Mouse (Mus musculus): Measurements from ENCODE around the gene 2300002M23Rik. TPM values are rescaled to one million over a fixed set of nuclear protein-coding genes. Genes with fewer than 3 reads are reported as not detected.

2300002M23Rik gene
- total and polyA plus RNA-seq, 3 experiments, result not detected

- no peaks in the 10 kb centered on the region for H3K4me1 ChIP-seq (ENCODE audit: control insufficient read depth, insufficient read depth, low read length)
- intact Hi-C loops (cut with DNase I), result no loop called here
- no peaks in the 10 kb centered on the region for H3K79me2 ChIP-seq (replicated peaks; ENCODE audit: control insufficient read depth, insufficient read depth, low read length)
- no peak for TF ChIP-seq EP300 (IDR thresholded peaks at IDR 0.05; ENCODE audit: insufficient read depth, low read depth, low read length)
- TF ChIP-seq POLR2A (IDR thresholded peaks at IDR 0.05; ENCODE audit: insufficient read depth, low read depth, low read length), result no peak
- TF ChIP-seq CTCF (IDR thresholded peaks at IDR 0.05), result no peak
- no peak within 1 kb of the TSS for H3K9ac ChIP-seq (ENCODE audit: low read depth, low read length)
- no peaks in the 10 kb centered on the region for H3K36me3 ChIP-seq (ENCODE audit: control insufficient read depth, insufficient read depth, low read length)
- no peak for DNase-seq
- WGBS, result 59% methylated on average over 2 of the region's 2 CpGs
- no peaks in the 10 kb centered on the region for H3K27me3 ChIP-seq (ENCODE audit: control insufficient read depth, insufficient read depth, low read length)
- H3K27ac ChIP-seq, result no peak within 1 kb of the TSS
- H3K4me3 ChIP-seq, result no peak within 1 kb of the TSS
Observed at GRCm38 (mm10) chr17:35601249-35601648, 34.0 kb downstream of the 2300002M23Rik start, which contains the start of gene Sfta2. Gene Sfta2, plus strand, starts transcription at chr17:35601549.

- Histone ChIP-seq H3K9ac (ENCODE audit: low read depth, low read length) (no peak overlapping the region), H3K4me1 (ENCODE audit: control insufficient read depth, insufficient read depth, low read length) (no peaks in the 10 kb centered on the region), H3K27me3 (ENCODE audit: control insufficient read depth, insufficient read depth, low read length) (no peaks in the 10 kb centered on the region), H3K36me3 (ENCODE audit: control insufficient read depth, insufficient read depth, low read length) (no peaks in the 10 kb centered on the region), H3K79me2 (replicated peaks; ENCODE audit: control insufficient read depth, insufficient read depth, low read length) (no peaks in the 10 kb centered on the region), H3K27ac (no peak overlapping the region), H3K4me3 (no peak overlapping the region)
- WGBS, result 34% methylated on average over 8 of the region's 8 CpGs
- intact Hi-C loops (cut with DNase I), result no loop called here
- DNase-seq, result no peak
- TF ChIP-seq EP300 (IDR thresholded peaks at IDR 0.05; ENCODE audit: insufficient read depth, low read depth, low read length), result no peak
- TF ChIP-seq CTCF (IDR thresholded peaks at IDR 0.05), result no peak
- TF ChIP-seq POLR2A (IDR thresholded peaks at IDR 0.05; ENCODE audit: insufficient read depth, low read depth, low read length), result no peak
Observed at GRCm38 (mm10) chr17:35601736-35602354, 34.6 kb downstream of the 2300002M23Rik start.

- H3K36me3 ChIP-seq (ENCODE audit: control insufficient read depth, insufficient read depth, low read length), result no peaks in the 10 kb centered on the region
- TF ChIP-seq CTCF (IDR thresholded peaks at IDR 0.05) (no peak), POLR2A (IDR thresholded peaks at IDR 0.05; ENCODE audit: insufficient read depth, low read depth, low read length) (no peak), EP300 (IDR thresholded peaks at IDR 0.05; ENCODE audit: insufficient read depth, low read depth, low read length) (no peak)
- H3K27me3 ChIP-seq (ENCODE audit: control insufficient read depth, insufficient read depth, low read length), result no peaks in the 10 kb centered on the region
- 57% methylated on average over 4 of the region's 4 CpGs for WGBS
- no peaks in the 10 kb centered on the region for H3K79me2 ChIP-seq (replicated peaks; ENCODE audit: control insufficient read depth, insufficient read depth, low read length)
- no peak overlapping the region for H3K4me3 ChIP-seq
- H3K27ac ChIP-seq, result no peak overlapping the region
- H3K9ac ChIP-seq (ENCODE audit: low read depth, low read length), result no peak overlapping the region
- intact Hi-C loops (cut with DNase I), result no loop called here
- no peaks in the 10 kb centered on the region for H3K4me1 ChIP-seq (ENCODE audit: control insufficient read depth, insufficient read depth, low read length)
- no peak for DNase-seq
Observed at GRCm38 (mm10) chr17:35617127-35617526, 49.9 kb downstream of the 2300002M23Rik start.

Other genes with a start within 250 kb of the 2300002M23Rik start
- gene H2-Q1, start 247.0 kb upstream of the 2300002M23Rik start, total RNA-seq (2021), result 1 to 10 TPM; 1.5 TPM
- not detected in 2 replicates for gene H2-Q1, start 247.0 kb upstream of the 2300002M23Rik start, polyA plus RNA-seq (2012; rRNA removed)
- 1 to 10 TPM; 1.1 TPM for gene H2-Q2, start 225.2 kb upstream of the 2300002M23Rik start, total RNA-seq (2021)
- 0.12 and 0.31 TPM in 2 replicates for gene H2-Q2, start 225.2 kb upstream of the 2300002M23Rik start, polyA plus RNA-seq (2012; rRNA removed)
- 10 to 100 TPM; 12.2 to 18.8 TPM for gene H2-Q4, start 187.8 kb upstream of the 2300002M23Rik start, total RNA-seq (2021)
- 35.0 and 48.6 TPM in 2 replicates for gene H2-Q4, start 187.8 kb upstream of the 2300002M23Rik start, polyA plus RNA-seq (2012; rRNA removed)
- gene H2-Q6, start 142.6 kb upstream of the 2300002M23Rik start, total RNA-seq (2021), result 1 to 10 TPM; 1.2 to 3.7 TPM
- gene H2-Q6, start 142.6 kb upstream of the 2300002M23Rik start, polyA plus RNA-seq (2012; rRNA removed), result 21.4 and 40.3 TPM in 2 replicates
- 1 to 10 TPM; 1.1 to 1.9 TPM for gene H2-Q7, start 128.3 kb upstream of the 2300002M23Rik start, total RNA-seq (2021)
- gene H2-Q7, start 128.3 kb upstream of the 2300002M23Rik start, polyA plus RNA-seq (2012; rRNA removed), result 33.2 and 78.2 TPM in 2 replicates
- gene H2-Q10, start 97.4 kb upstream of the 2300002M23Rik start, total RNA-seq (2021), result under 1 TPM; 0.34 to 0.37 TPM
- gene H2-Q10, start 97.4 kb upstream of the 2300002M23Rik start, polyA plus RNA-seq (2012; rRNA removed), result 4.2 and 7.0 TPM in 2 replicates
- not detected for gene Pou5f1, start 61.4 kb upstream of the 2300002M23Rik start, total RNA-seq (2021)
- not detected in 2 replicates for gene Pou5f1, start 61.4 kb upstream of the 2300002M23Rik start, polyA plus RNA-seq (2012; rRNA removed)
- 1 to 10 TPM; 2.0 to 2.4 TPM for gene Tcf19, start 50.6 kb upstream of the 2300002M23Rik start, total RNA-seq (2021)
- 3.0 and 3.5 TPM in 2 replicates for gene Tcf19, start 50.6 kb upstream of the 2300002M23Rik start, polyA plus RNA-seq (2012; rRNA removed)
- gene Cchcr1, start 50.4 kb upstream of the 2300002M23Rik start, total RNA-seq (2021), result 1 to 10 TPM; 1.9 to 2.2 TPM
- 3.7 and 3.8 TPM in 2 replicates for gene Cchcr1, start 50.4 kb upstream of the 2300002M23Rik start, polyA plus RNA-seq (2012; rRNA removed)
- gene Psors1c2, start 34.2 kb upstream of the 2300002M23Rik start, total RNA-seq (2021), result not detected
- gene Psors1c2, start 34.2 kb upstream of the 2300002M23Rik start, polyA plus RNA-seq (2012; rRNA removed), result not detected in 2 replicates
- under 1 TPM; 0.27 to 0.29 TPM for gene Cdsn, start 15.3 kb upstream of the 2300002M23Rik start, total RNA-seq (2021)
- 0.94 and 1.1 TPM in 2 replicates for gene Cdsn, start 15.3 kb upstream of the 2300002M23Rik start, polyA plus RNA-seq (2012; rRNA removed)
- gene Sfta2, start 34.1 kb downstream of the 2300002M23Rik start, total RNA-seq (2021), result not detected
- 0.47 TPM in 1 of 2 replicates, not detected in the other for gene Sfta2, start 34.1 kb downstream of the 2300002M23Rik start, polyA plus RNA-seq (2012; rRNA removed)
- gene Gm9573, start 59.2 kb downstream of the 2300002M23Rik start, total RNA-seq (2021), result not detected
- not detected in 2 replicates for gene Gm9573, start 59.2 kb downstream of the 2300002M23Rik start, polyA plus RNA-seq (2012; rRNA removed)
- gene Mucl3, start 76.2 kb downstream of the 2300002M23Rik start, total RNA-seq (2021), result not detected
- not detected in 2 replicates for gene Mucl3, start 76.2 kb downstream of the 2300002M23Rik start, polyA plus RNA-seq (2012; rRNA removed)
- gene Vars2, start 100.1 kb downstream of the 2300002M23Rik start, total RNA-seq (2021), result 10 to 100 TPM; 26.6 to 28.3 TPM
- gene Vars2, start 100.1 kb downstream of the 2300002M23Rik start, polyA plus RNA-seq (2012; rRNA removed), result 19.3 and 20.3 TPM in 2 replicates
- 10 to 100 TPM; 15.0 to 20.6 TPM for gene Gtf2h4, start 106.3 kb downstream of the 2300002M23Rik start, total RNA-seq (2021)
- gene Gtf2h4, start 106.3 kb downstream of the 2300002M23Rik start, polyA plus RNA-seq (2012; rRNA removed), result 19.2 and 21.0 TPM in 2 replicates
- 10 to 100 TPM; 25.9 to 30.6 TPM for gene Ddr1, start 137.2 kb downstream of the 2300002M23Rik start, total RNA-seq (2021)
- gene Ddr1, start 137.2 kb downstream of the 2300002M23Rik start, polyA plus RNA-seq (2012; rRNA removed), result 24.4 and 27.6 TPM in 2 replicates